Mouse (Mus musculus) forebrain, embryonic 15.5 days (tissue): ENCODE measurements around the gene Adcy1. TPM values are rescaled to one million over a fixed set of nuclear protein-coding genes. Genes with fewer than 3 reads are reported as not detected.

Experiments used
- ATAC-seq: fragments of 200-750 bp; cut with Nextera tagmentation; replicated peaks from 2 replicates; pipeline ENCODE4 v1.8.0; 2017; ENCODE audit warnings: mild to moderate bottlenecking, moderate TSS enrichment, moderate library complexity
- H3K27ac ChIP-seq: fragments of 300-500 bp; sonication (generic); replicated peaks from 2 replicates; pipeline ENCODE4 v1.5.1; 2015; ENCODE audit warnings: mild to moderate bottlenecking, inconsistent platforms
- H3K27me3 ChIP-seq: fragments of 300-500 bp; sonication (generic); 2 replicates; pipeline ENCODE4 v1.6.1; 2015; ENCODE audit warnings: inconsistent platforms
- H3K36me3 ChIP-seq: fragments of 300-500 bp; sonication (generic); 2 replicates; pipeline ENCODE4 v1.6.1; 2015; ENCODE audit warnings: mild to moderate bottlenecking, inconsistent platforms
- H3K4me1 ChIP-seq: fragments of 300-500 bp; sonication (generic); 2 replicates; pipeline ENCODE4 v1.6.1; 2015; ENCODE audit warnings: inconsistent platforms
- H3K4me2 ChIP-seq: fragments of 300-500 bp; sonication (generic); replicated peaks from 2 replicates; pipeline ENCODE4 v1.6.1; 2015; ENCODE audit warnings: mild to moderate bottlenecking, inconsistent platforms
- H3K4me3 ChIP-seq: fragments of 300-500 bp; sonication (generic); 2 replicates; pipeline ENCODE4 v1.5.1; 2015; ENCODE audit warnings: mild to moderate bottlenecking, inconsistent platforms
- H3K9ac ChIP-seq: fragments of 300-500 bp; sonication (generic); replicated peaks from 2 replicates; pipeline ENCODE4 v1.6.1; 2015; ENCODE audit warnings: mild to moderate bottlenecking, inconsistent platforms
- H3K9me3 ChIP-seq: fragments of 300-500 bp; sonication (generic); 2 replicates; pipeline ENCODE4 v1.6.1; 2016; ENCODE audit warnings: inconsistent platforms
- WGBS: fragments of 180-500 bp; shearing (Covaris S2); methylation state at CpG from one replicate; pipeline ENCODE4 v1.1.7; 2015; ENCODE audit warnings: mixed read lengths; 5-methylcytosine and 5-hydroxymethylcytosine counted together
- polyA plus RNA-seq: library from polyadenylated mRNA; unstranded; fragments of >200 nt; fragmentation: Nextera tagmentation; extraction: Ambion mirVana; gene quantifications from 2 replicates; pipeline ENCODE4 v1.2.1, GENCODE M21; 2015

Gene Adcy1
- polyA plus RNA-seq, 1 experiment from 2014 or later: 6.9 TPM

GRCm38 (mm10) chr11:7113687-7114086, 50.4 kb downstream of the Adcy1 start:
- H3K4me2 ChIP-seq: no peak overlapping the region
- 45% methylated on average over 4 of the region's 6 CpGs for WGBS
- H3K27me3 ChIP-seq: no peaks in the 10 kb centered on the region
- no peaks in the 10 kb centered on the region for H3K9me3 ChIP-seq
- ATAC-seq: no peak
- H3K27ac ChIP-seq: no peak overlapping the region
- H3K4me3 ChIP-seq: no peak overlapping the region
- H3K4me1 ChIP-seq: no peaks in the 10 kb centered on the region
- H3K9ac ChIP-seq: no peak overlapping the region
- H3K36me3 ChIP-seq: no peaks in the 10 kb centered on the region

GRCm38 (mm10) chr11:7114312-7114711, 51.0 kb downstream of the Adcy1 start:
- Histone ChIP-seq H3K27me3 (no peaks in the 10 kb centered on the region), H3K27ac (no peak overlapping the region), H3K4me3 (no peak overlapping the region), H3K36me3 (no peaks in the 10 kb centered on the region), H3K9ac (no peak overlapping the region), H3K4me1 (no peaks in the 10 kb centered on the region), H3K9me3 (no peaks in the 10 kb centered on the region), H3K4me2 (no peak overlapping the region)
- 82% methylated on average over 9 of the region's 9 CpGs for WGBS
- no peak for ATAC-seq

GRCm38 (mm10) chr11:7116647-7117046, 53.4 kb downstream of the Adcy1 start:
- no peaks in the 10 kb centered on the region for H3K27me3 ChIP-seq
- H3K4me3 ChIP-seq: no peak overlapping the region
- H3K27ac ChIP-seq: no peak overlapping the region
- no peaks in the 10 kb centered on the region for H3K36me3 ChIP-seq
- H3K4me2 ChIP-seq: no peak overlapping the region
- H3K9ac ChIP-seq: no peak overlapping the region
- no peaks in the 10 kb centered on the region for H3K9me3 ChIP-seq
- ATAC-seq: no peak
- no peaks in the 10 kb centered on the region for H3K4me1 ChIP-seq
- WGBS: 55% methylated on average over 2 of the region's 2 CpGs

GRCm38 (mm10) chr11:7129319-7130051, 66.2 kb downstream of the Adcy1 start:
- Histone ChIP-seq H3K4me2 (no peak overlapping the region), H3K9me3 (no peaks in the 10 kb centered on the region), H3K4me3 (no peak overlapping the region), H3K27me3 (no peaks in the 10 kb centered on the region), H3K27ac (no peak overlapping the region), H3K4me1 (no peaks in the 10 kb centered on the region), H3K36me3 (no peaks in the 10 kb centered on the region), H3K9ac (no peak overlapping the region)
- 73% methylated on average over 8 of the region's 8 CpGs for WGBS
- no peak for ATAC-seq

- no peaks in the 10 kb centered on the region for H3K27me3 ChIP-seq
- 92% methylated on average over 7 of the region's 7 CpGs for WGBS
- no peak for ATAC-seq
Measured at GRCm38 (mm10) chr11:7132736-7133387, 69.6 kb downstream of the Adcy1 start.

GRCm38 (mm10) chr11:7133736-7134135, 70.4 kb downstream of the Adcy1 start:
- Histone ChIP-seq H3K27me3 (no peaks in the 10 kb centered on the region), H3K4me2 (no peak overlapping the region), H3K4me1 (no peaks in the 10 kb centered on the region), H3K27ac (no peak overlapping the region), H3K9ac (no peak overlapping the region), H3K36me3 (no peaks in the 10 kb centered on the region), H3K9me3 (no peaks in the 10 kb centered on the region), H3K4me3 (no peak overlapping the region)
- 92% methylated on average over 5 of the region's 5 CpGs for WGBS
- no peak for ATAC-seq

More at GRCm38 (mm10) chr11:7132736-7133387, 69.6 kb downstream of the Adcy1 start:
- H3K4me2 ChIP-seq: no peak overlapping the region
- no peaks in the 10 kb centered on the region for H3K9me3 ChIP-seq
- no peak overlapping the region for H3K4me3 ChIP-seq
- no peaks in the 10 kb centered on the region for H3K4me1 ChIP-seq
- H3K36me3 ChIP-seq: no peaks in the 10 kb centered on the region
- no peak overlapping the region for H3K9ac ChIP-seq
- H3K27ac ChIP-seq: no peak overlapping the region

- no peak overlapping the region for H3K27ac ChIP-seq
- H3K9me3 ChIP-seq: no peaks in the 10 kb centered on the region
- H3K9ac ChIP-seq: no peak overlapping the region
- no peak overlapping the region for H3K4me3 ChIP-seq
- H3K36me3 ChIP-seq: no peaks in the 10 kb centered on the region
- H3K27me3 ChIP-seq: no peaks in the 10 kb centered on the region
- no peaks in the 10 kb centered on the region for H3K4me1 ChIP-seq
- WGBS: 84% methylated on average over 5 of the region's 5 CpGs
- no peak for ATAC-seq
- H3K4me2 ChIP-seq: no peak overlapping the region
Measured at GRCm38 (mm10) chr11:7134319-7134718, 71.0 kb downstream of the Adcy1 start.

- WGBS: 77% methylated on average over 6 of the region's 6 CpGs
- Histone ChIP-seq H3K4me2 (no peak overlapping the region), H3K27me3 (no peaks in the 10 kb centered on the region), H3K27ac (no peak overlapping the region), H3K9me3 (no peaks in the 10 kb centered on the region), H3K36me3 (no peaks in the 10 kb centered on the region), H3K4me3 (no peak overlapping the region), H3K9ac (no peak overlapping the region), H3K4me1 (no peaks in the 10 kb centered on the region)
- ATAC-seq: no peak
Measured at GRCm38 (mm10) chr11:7135301-7135700, 72.0 kb downstream of the Adcy1 start.

- Histone ChIP-seq H3K9me3 (no peaks in the 10 kb centered on the region), H3K4me2 (no peak overlapping the region), H3K4me3 (no peak overlapping the region), H3K9ac (no peak overlapping the region), H3K27ac (no peak overlapping the region), H3K4me1 (no peaks in the 10 kb centered on the region), H3K36me3 (no peaks in the 10 kb centered on the region), H3K27me3 (no peaks in the 10 kb centered on the region)
- 89% methylated on average over 9 of the region's 9 CpGs for WGBS
- no peak for ATAC-seq
Measured at GRCm38 (mm10) chr11:7135763-7136162, 72.5 kb downstream of the Adcy1 start.

- ATAC-seq: no peak
- no peak overlapping the region for H3K4me2 ChIP-seq
- 96% methylated on average over 5 of the region's 5 CpGs for whole genome bisulfite sequencing
- H3K9me3 ChIP-seq: no peaks in the 10 kb centered on the region
- no peak overlapping the region for H3K4me3 ChIP-seq
- H3K27me3 ChIP-seq: no peaks in the 10 kb centered on the region
- no peaks in the 10 kb centered on the region for H3K36me3 ChIP-seq
- no peaks in the 10 kb centered on the region for H3K4me1 ChIP-seq
- H3K9ac ChIP-seq: no peak overlapping the region
- H3K27ac ChIP-seq: no peak overlapping the region
Measured at GRCm38 (mm10) chr11:7136246-7136855, 73.1 kb downstream of the Adcy1 start.

GRCm38 (mm10) chr11:7138370-7138769, 75.1 kb downstream of the Adcy1 start:
- Histone ChIP-seq H3K4me1 (no peaks in the 10 kb centered on the region), H3K36me3 (no peaks in the 10 kb centered on the region), H3K27me3 (no peaks in the 10 kb centered on the region), H3K9me3 (no peaks in the 10 kb centered on the region), H3K9ac (no peak overlapping the region), H3K27ac (no peak overlapping the region), H3K4me2 (no peak overlapping the region), H3K4me3 (no peak overlapping the region)
- WGBS: 92% methylated on average over 8 of the region's 8 CpGs
- ATAC-seq: no peak

- no peak overlapping the region for H3K27ac ChIP-seq
- no peaks in the 10 kb centered on the region for H3K9me3 ChIP-seq
- H3K4me2 ChIP-seq: no peak overlapping the region
- H3K4me1 ChIP-seq: no peaks in the 10 kb centered on the region
- no peaks in the 10 kb centered on the region for H3K27me3 ChIP-seq
- 92% methylated on average over 3 of the region's 3 CpGs for WGBS
- no peak overlapping the region for H3K9ac ChIP-seq
- ATAC-seq: 0 out of 2 replicates have a peak, but pooled peaks have one; percentile 41
- no peak overlapping the region for H3K4me3 ChIP-seq
- H3K36me3 ChIP-seq: no peaks in the 10 kb centered on the region
Measured at GRCm38 (mm10) chr11:7140449-7140848, 77.2 kb downstream of the Adcy1 start.
